In genomic region chr3:122386444-122386843, GRCm38 (mm10) we compare ENCODE assay signal across 27 mouse cellular contexts.
"Had no signal": no experiment of that assay in that cellular context is flagged by ENCODE, and none has a peak within 500 bp of the region (broad histone marks: within the 10 kb centered on the region; RNA-seq: fewer than 3 reads in every experiment).

No protein-coding gene starts in this region.

- H3K27me3 ChIP-seq: embryonic facial prominence, embryonic 12.5 days; embryonic facial prominence, embryonic 13.5 days; embryonic facial prominence, embryonic 15.5 days; forebrain, embryonic 12.5 days; forebrain, embryonic 13.5 days; forebrain, embryonic 15.5 days had no signal

- H3K36me3 ChIP-seq: embryonic facial prominence, embryonic 10.5 days; embryonic facial prominence, embryonic 12.5 days; embryonic facial prominence, embryonic 13.5 days; embryonic facial prominence, embryonic 15.5 days; forebrain, embryonic 12.5 days; forebrain, embryonic 15.5 days; heart, embryonic 10.5 days had no signal

- ATAC-seq: forebrain, embryonic 13.5 days; forebrain, embryonic 14.5 days; forebrain, embryonic 15.5 days; forebrain, embryonic 16.5 days; forebrain, postnatal 0 days had no signal

- H3K9ac ChIP-seq: embryonic facial prominence, embryonic 12.5 days; embryonic facial prominence, embryonic 13.5 days; embryonic facial prominence, embryonic 15.5 days; forebrain, embryonic 12.5 days; forebrain, embryonic 13.5 days; forebrain, embryonic 15.5 days; forebrain, postnatal 0 days had no signal

- H3K27ac ChIP-seq: embryonic facial prominence, embryonic 10.5 days; embryonic facial prominence, embryonic 12.5 days; embryonic facial prominence, embryonic 13.5 days; embryonic facial prominence, embryonic 15.5 days; forebrain, embryonic 12.5 days; forebrain, embryonic 13.5 days; forebrain, embryonic 15.5 days; gastrocnemius, adult 2 months; heart, adult 2 months; heart, embryonic 10.5 days had no signal

- H3K4me2 ChIP-seq: embryonic facial prominence, embryonic 12.5 days; embryonic facial prominence, embryonic 13.5 days; embryonic facial prominence, embryonic 15.5 days; forebrain, embryonic 12.5 days; forebrain, embryonic 13.5 days; forebrain, embryonic 15.5 days; heart, embryonic 11.5 days had no signal

- DNase-seq: cerebellum, adult 9-10 months; cerebellum, adult 9-11 months; cerebellum, postnatal 10 days; cerebellum, postnatal 25 days; cerebellum, postnatal 36 days; embryo, embryonic 11 days; forebrain, postnatal 0 days; gastrocnemius, adult 2 months; gastrocnemius, postnatal 10 days; gastrocnemius, postnatal 14 days; gastrocnemius, postnatal 25 days; gastrocnemius, postnatal 36 days; heart, adult 11 months; heart, adult 18-20 months; heart, adult 2 months had no signal

- H3K9me3 ChIP-seq: embryonic facial prominence, embryonic 10.5 days; embryonic facial prominence, embryonic 12.5 days; embryonic facial prominence, embryonic 13.5 days; embryonic facial prominence, embryonic 15.5 days; forebrain, embryonic 12.5 days; forebrain, embryonic 13.5 days; forebrain, embryonic 15.5 days; heart, embryonic 10.5 days had no signal

- H3K4me1 ChIP-seq: embryonic facial prominence, embryonic 12.5 days; embryonic facial prominence, embryonic 15.5 days; forebrain, embryonic 12.5 days; forebrain, embryonic 13.5 days; forebrain, embryonic 15.5 days had no signal

- H3K4me3 ChIP-seq: embryonic facial prominence, embryonic 10.5 days; embryonic facial prominence, embryonic 12.5 days; embryonic facial prominence, embryonic 13.5 days; embryonic facial prominence, embryonic 15.5 days; erythroblast, embryonic 14.5 days; forebrain, embryonic 12.5 days; forebrain, embryonic 13.5 days; forebrain, embryonic 15.5 days; gastrocnemius, adult 2 months; heart, adult 2 months; heart, embryonic 10.5 days had no signal
